Mouse (Mus musculus) MEL-GATA-1-ER (cell line): ENCODE data around the gene Rxylt1.

ENCODE experiments used
- DNase-seq: peaks from one replicate; pipeline ENCODE4 v3.0.0-alpha.2; 2012; ENCODE audit warnings: low read depth; ENCODE audit errors: extremely low read depth

Rxylt1 gene

DNA sequence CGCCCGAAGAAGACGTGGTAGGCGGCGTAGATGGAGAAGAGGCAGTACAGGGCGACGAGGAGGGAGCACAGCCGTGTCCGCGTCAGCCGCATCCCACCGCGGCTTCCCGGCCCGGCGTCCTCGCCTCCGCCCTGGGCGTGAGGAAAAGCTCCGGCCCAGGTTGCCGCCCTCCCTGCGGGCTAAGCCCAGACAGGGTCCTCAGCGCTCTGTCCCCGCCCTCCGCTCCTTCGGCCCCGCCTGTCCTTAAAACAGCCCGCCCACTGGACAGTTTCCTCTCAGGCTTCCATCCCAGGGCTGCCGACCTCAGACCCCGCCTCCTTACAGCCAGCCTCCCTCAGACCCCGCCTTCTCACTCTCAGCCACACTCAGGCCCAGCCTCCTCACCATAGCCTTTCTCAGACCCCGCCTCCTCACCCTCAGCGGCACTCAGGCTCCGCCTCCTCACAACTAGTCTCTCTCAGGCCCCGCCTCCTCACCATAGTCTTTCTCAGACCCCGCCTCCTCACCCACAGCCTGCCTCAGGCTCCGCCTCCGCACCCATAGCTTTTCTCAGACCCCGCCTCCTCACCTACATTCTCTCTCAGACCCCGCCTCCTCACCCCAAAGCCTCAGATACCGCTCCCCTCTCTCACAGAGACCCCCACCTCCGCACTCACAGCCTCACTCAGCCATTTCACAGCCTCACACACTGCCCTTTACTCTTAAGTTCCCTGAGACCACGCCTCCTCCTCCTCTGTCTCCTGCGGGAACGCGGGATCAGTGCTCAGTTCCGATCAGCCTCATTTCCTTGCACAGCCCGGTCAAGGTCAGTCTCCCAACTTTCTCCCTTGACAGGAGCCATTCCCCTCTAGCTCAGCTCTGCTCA lies at the start of gene Rxylt1:
TSS of gene Rxylt1 (minus strand) at position 392 of the 865 bp plus-strand sequence.
- peak; percentile 85 for DNase-seq

GRCm38 (mm10) chr10:122121290-122121970 lies 24.3 kb upstream of the Rxylt1 start:
- DNase-seq: no peak

DNA sequence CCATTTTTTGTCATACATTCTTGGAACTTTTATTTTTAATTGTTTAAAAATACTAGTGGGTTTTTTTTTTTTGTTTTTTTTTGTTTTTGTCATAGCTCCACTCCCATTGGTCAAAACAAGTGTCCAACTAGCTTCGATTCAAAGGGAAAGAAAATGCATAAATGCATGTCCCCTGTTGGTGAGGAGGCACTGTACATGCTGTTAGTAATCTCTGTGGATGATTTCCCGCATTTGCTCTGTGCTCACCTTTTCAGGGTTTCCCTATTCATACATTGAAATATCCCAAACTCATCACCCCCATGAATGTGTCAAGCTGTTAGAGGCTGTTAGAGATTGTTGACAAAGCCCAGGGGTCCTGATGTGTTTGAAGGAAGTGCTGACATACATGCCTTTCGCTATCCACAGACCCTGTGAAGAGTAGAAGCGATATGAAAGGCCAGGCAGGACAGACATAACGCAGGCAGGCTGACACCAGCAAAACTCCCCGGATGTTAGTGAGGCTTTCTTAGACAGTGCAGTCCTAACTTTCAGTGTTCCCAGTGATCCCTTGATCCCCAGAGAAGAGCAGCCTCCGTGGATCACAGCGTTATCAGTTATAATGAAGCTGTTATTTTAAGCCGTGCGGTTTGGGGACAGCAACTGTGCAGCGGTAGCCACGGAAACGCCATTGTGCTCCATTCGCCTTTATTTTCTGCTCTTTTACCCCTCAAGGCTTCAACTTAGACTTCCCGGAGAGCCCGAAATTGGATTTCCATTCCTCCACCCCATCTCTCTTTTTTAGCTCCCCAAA lies 23.5 kb upstream of the Rxylt1 start:
- DNase-seq: no peak

DNA sequence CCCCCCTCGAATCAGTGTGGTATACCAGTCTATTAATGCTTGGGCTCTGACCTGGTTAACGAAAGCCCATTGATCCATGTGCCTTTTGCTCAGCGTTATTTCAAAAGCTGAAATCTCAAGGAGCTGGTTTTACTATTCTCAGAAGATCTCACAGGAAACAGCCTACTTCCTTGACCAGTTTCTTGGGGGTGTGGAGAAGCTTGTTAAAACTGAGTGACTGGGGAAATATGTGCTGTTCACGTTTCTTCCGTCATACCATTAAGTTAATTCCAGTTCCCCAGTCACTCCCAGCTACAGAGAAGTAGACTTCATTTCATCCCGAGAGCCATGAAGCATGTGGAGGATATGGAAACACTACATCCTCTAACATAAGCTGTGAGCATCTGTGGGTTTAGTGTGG lies 22.3 kb upstream of the Rxylt1 start:
- no peak for DNase-seq

- no peak for DNase-seq
Measured at GRCm38 (mm10) chr10:122116636-122117035, 19.5 kb upstream of the Rxylt1 start.

DNA sequence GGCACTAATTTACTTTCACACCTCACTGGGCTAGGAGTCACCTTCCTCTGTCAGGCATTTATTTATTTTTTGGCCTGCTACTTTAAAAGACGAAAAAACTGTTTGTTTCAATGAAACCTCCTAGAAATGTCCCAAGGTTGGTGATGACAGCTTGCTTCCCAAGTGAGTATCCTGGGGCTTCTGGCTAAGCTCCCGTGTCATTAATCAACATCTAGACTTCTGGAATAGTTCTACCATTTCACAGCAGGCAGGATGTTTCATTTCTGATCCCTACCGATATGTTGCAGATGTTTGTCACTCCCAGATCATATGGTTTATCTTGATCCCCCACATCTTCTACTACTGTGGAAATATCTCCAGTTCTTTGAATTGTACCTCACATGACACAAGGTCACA lies 9.5 kb upstream of the Rxylt1 start:
- no peak for DNase-seq

DNA sequence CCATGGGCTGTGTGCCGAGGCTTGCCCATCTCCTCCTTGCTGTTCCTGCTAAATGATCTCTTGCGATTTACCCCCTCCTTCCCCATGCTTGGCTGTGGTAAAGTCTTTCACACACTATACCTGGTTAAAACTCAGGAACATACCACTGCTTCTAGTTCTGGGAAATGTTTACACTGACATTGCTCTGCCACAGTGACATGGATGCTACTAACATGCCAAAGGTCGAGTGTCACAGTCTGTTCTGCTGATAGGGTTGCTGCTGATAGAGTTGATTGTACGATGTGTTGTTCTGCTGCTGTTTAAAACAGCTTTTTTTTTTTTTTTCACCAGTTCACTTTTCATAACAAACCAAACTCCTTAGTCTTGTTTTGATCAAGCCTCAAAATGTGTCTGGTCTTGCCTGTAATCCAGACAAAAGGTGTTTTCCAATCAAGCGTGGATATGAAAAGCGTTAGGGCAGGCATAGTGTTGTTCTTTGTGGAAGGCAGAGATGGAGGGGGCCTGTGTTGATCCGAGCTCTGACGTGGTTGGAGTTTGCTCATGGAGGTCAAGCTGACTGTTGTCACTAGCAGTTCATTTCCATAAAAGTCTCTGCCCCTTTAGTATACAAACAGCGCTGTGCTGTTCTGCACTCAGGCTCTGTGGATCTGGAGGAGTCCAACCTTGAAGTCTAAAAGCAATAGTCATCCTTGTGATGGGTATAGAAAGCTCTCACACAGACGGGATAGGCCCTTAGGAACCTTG lies 8.9 kb upstream of the Rxylt1 start:
- DNase-seq: no peak

- DNase-seq: peak; percentile 22
Measured at GRCm38 (mm10) chr10:122105407-122105806, 8.2 kb upstream of the Rxylt1 start.

DNA sequence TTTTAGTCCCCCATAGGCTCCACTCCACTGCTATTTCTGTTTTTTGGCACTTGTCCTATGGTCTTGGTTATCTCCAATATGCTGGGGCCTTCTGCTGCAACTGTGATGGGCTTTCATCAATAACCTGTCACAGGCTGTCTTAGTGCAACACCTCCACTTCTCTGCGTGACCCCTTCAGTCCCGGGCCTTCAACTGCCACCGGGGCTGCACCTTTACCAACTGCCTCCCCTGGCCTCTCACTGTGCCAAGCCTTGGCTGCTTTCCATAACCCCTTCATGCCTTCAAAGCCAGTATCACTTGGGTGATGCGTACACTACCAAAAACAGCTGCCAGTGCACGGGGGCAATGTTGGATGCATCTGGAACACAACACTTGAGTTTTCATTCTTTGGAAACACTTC lies 5.5 kb upstream of the Rxylt1 start:
- no peak for DNase-seq

- DNase-seq: peak; percentile 47
Measured at GRCm38 (mm10) chr10:122096462-122096979, 650 bp downstream of the Rxylt1 start.

DNA sequence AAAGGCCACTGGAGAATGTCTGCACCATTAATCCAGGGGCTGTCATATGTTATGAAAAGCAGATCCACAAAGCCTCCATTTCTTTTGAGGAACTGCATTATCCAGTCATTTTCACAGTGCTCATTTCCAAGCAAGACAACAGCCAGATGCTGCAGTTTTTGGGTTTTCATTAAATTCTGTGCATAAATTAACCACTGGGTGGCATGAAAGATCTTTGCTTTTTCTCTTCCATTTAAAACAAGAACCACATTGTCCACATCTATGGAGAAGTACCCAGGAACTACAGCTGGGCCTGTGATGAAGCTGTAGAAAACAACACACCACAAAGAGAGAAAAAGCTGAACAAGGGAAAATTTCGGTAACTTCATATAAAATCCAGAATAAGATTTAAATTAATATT lies 6.7 kb downstream of the Rxylt1 start:
- no peak for DNase-seq

- DNase-seq: no peak
Measured at GRCm38 (mm10) chr10:122081352-122081751, 15.8 kb downstream of the Rxylt1 start.

- no peak for DNase-seq
Measured at GRCm38 (mm10) chr10:122069153-122069552, 28.0 kb downstream of the Rxylt1 start.

DNA sequence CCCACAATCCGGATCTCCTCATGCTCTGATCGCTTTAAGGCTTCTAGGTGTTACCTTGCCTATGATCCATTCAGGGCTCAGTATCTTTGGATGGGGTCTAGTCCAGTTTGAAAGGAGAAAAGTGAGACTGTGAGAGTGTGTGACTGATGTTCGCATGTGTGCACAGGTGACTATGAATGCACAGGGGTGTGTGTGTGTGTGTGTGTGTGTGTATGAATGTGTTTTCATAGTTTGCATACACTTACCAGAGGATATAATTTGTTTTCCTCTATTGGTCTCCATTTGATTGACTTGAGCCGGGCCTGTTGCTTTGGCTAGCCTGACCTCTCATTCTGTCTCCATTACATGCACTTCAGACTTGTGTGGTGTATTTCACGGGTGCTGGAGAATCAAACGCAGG lies 41.3 kb downstream of the Rxylt1 start:
- DNase-seq: no peak

- peak; percentile 78 for DNase-seq
Measured at GRCm38 (mm10) chr10:122054535-122054934, 42.6 kb downstream of the Rxylt1 start.

DNA sequence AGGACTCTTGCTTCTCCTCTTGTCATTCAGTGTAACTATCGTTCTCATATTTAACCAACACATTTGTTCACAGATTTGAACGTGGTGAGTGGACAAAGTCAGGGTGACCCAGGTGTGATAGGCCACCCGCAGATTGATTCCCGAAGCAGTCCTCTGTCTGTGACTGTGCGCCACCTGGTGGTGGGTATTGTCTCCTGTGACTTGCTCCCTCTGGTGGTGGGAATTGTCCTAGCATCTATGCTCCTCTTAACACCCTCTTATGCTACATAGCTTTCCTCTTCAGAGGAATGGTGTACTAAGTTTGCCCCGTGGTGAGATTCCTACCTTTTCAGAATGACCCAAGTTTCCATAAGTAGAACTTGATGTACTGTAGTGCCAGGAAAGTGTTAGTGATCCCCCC lies 45.3 kb downstream of the Rxylt1 start:
- DNase-seq: peak; percentile 73

DNA sequence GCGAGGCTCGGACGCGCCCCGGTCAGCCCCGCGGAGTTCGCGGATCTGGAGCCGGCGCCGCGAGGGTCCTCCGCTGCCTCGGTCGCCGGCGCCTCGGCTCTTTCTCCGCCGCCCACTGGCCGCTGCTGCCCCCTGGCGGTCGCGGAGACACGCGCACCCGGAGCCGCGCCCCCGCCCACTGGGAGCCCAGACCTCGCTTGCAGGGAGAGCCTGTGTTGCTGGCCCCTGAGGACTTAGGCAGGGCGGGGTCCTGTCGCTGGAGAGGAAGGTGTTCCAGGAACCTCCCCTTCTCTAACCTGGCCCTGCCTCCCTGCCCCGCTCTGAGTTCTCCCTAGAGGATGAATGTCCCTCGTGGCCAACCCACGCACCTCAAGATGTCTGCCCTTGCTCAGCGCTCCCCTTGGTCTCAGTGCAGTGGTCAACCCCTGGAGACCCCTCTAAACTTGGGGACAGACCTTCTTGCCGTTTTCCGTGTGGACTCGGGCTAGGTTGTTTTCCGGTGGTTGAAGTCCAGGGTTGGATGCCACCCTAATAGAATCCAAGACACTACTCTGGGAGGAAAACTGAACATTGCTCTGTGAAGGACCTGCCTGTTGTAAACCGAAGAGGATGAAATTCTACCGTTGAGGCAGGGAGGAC lies 49.3 kb downstream of the Rxylt1 start:
- no peak for DNase-seq

DNA sequence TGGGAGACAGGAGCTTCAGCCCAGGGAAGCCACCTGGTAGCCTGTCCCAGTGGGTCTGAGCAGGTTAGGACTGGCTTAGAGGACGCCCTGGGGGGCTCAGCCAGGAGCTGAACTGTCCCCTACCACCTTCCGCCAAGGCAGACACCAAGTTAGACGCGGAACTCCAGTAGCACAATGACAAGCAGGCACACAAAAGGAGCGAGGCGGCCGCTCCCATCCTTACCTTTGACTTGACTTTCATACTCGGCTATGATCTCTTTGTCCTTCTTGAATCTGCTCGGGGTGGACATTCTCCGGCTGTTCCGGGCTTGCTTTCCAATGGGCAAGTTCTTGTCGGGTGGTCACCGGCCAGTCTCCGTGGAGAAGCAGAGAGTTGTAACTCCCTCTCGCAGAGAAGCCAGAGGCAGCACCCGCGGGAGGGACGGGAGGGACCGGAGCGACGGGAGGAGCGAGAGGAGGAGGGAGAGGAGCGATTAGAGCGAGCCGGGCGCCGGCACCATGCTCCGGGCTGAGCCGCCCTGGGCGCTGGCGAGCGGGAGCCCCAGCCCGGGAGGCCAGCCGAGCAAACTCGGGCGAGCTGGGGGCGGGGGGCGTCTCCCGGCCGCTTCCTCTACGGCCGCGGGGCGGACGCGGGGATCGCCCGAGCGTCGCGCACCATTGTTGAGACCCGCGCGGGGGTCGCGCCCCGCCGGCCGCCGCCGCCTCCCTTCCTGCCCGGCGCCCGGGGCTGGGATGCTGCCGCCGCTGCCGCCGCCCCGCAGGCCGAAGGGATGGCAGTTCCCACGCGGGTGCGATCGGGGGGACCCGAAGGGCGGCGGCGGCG lies 50.1 kb downstream of the Rxylt1 start, which contains the start of gene Srgap1:
TSS of gene Srgap1 (minus strand) at position 412 of the 823 bp plus-strand sequence.
- no peak for DNase-seq

GRCm38 (mm10) chr10:122046511-122046903 lies 50.7 kb downstream of the Rxylt1 start:
- no peak for DNase-seq

DNA sequence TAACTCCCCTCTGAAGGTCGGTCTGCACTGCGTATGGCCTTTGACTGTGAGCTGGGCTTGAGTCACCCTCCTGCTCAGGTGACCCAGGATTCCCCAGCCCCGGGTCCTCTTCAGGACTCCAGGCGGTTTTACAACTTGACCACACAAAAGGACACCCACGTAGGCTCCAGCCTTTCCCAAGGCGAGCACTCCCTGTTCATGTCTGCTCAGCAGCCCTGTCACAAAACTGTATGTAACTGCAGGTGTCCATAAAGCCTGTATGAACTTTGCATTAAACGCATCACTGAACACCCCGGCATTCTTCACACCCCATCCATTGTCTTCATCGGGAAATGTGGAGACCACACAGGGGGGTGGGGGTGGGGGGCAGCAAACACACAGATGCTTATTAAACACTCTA lies 51.2 kb downstream of the Rxylt1 start:
- DNase-seq: no peak
